Mouse (Mus musculus): Measurements from ENCODE around the gene Tex46. TPM values are rescaled to one million over a fixed set of nuclear protein-coding genes. Genes with fewer than 3 reads are reported as not detected.
A peak's percentile ranks its signal among the peaks of the same experiment; 100 is the strongest.

The Tex46 gene
- polyA plus RNA-seq, 1 experiment from 2014 or later: not detected

- H3K4me2 ChIP-seq (replicated peaks): no peak overlapping the region
- H3K4me3 ChIP-seq: no peak overlapping the region
- WGBS: 93% methylated on average over 10 of the region's 10 CpGs
- H3K27me3 ChIP-seq: no peaks in the 10 kb centered on the region
- H3K27ac ChIP-seq: 0 out of 2 replicates have a peak overlapping the region, but pooled peaks have one; percentile 12
- H3K9ac ChIP-seq: no peak overlapping the region
- H3K36me3 ChIP-seq: peaks cover 53% of the 10 kb centered on the region
- H3K9me3 ChIP-seq (replicated peaks): no peaks in the 10 kb centered on the region
- peaks cover 25% of the 10 kb centered on the region for H3K4me1 ChIP-seq
- ATAC-seq (ENCODE audit: low FRiP score): no peak
These were observed 43.5 kb downstream of the Tex46 start for GRCm38 (mm10) chr4:136653692-136654234.

GRCm38 (mm10) chr4:136657914-136658313 lies 47.7 kb downstream of the Tex46 start:
- Histone ChIP-seq H3K9me3 (replicated peaks) (no peaks in the 10 kb centered on the region), H3K27me3 (no peaks in the 10 kb centered on the region), H3K4me3 (no peak overlapping the region), H3K4me2 (replicated peaks) (no peak overlapping the region), H3K4me1 (0 out of 2 replicates have a peak, but pooled peaks cover 3% of the 10 kb centered on the region), H3K27ac (no peak overlapping the region), H3K36me3 (peaks cover 83% of the 10 kb centered on the region), H3K9ac (no peak overlapping the region)
- ATAC-seq (ENCODE audit: low FRiP score): no peak
- 84% methylated on average over 3 of the region's 3 CpGs for WGBS

Small RNA genes lying within 50 kb of the gene (microRNA-seq; reads per million reads assigned to microRNA genes)
- not detected for gene Gm22180

Other genes with a start within 250 kb of the Tex46 start
- gene Htr1d, start 186.9 kb upstream of the Tex46 start, polyA plus RNA-seq (2016; fragmentation: Nextera tagmentation; extraction: Ambion mirVana): 0.26 and 0.50 TPM in 2 replicates
- 0.12 TPM in 1 of 2 replicates, not detected in the other for gene 6030445D17Rik, start 148.2 kb upstream of the Tex46 start, polyA plus RNA-seq (2016; fragmentation: Nextera tagmentation; extraction: Ambion mirVana)
- gene Luzp1, start 140.7 kb upstream of the Tex46 start, polyA plus RNA-seq (2016; fragmentation: Nextera tagmentation; extraction: Ambion mirVana): 80.9 and 83.1 TPM in 2 replicates
- gene Kdm1a, start 7.7 kb upstream of the Tex46 start, polyA plus RNA-seq (2016; fragmentation: Nextera tagmentation; extraction: Ambion mirVana): 118 and 122 TPM in 2 replicates
- gene Lactbl1, start 12.2 kb downstream of the Tex46 start, polyA plus RNA-seq (2016; fragmentation: Nextera tagmentation; extraction: Ambion mirVana): 0.06 TPM in 1 of 2 replicates, not detected in the other
- 25.4 and 30.8 TPM in 2 replicates for gene Ephb2, start 225.6 kb downstream of the Tex46 start, polyA plus RNA-seq (2016; fragmentation: Nextera tagmentation; extraction: Ambion mirVana)